Mouse (Mus musculus): Measurements from ENCODE around the gene Tigit. TPM values are rescaled to one million over a fixed set of nuclear protein-coding genes. Genes with fewer than 3 reads are reported as not detected.

Tigit gene
- total RNA-seq (2017), result not detected in 2 replicates

GRCm38 (mm10) chr16:43663978-43664579 is at the start of gene Tigit:
Gene Tigit (minus strand): TSS chr16:43664146.
- no peak for ATAC-seq (replicated peaks in 1 of 2; ENCODE audit: insufficient read depth in 1 of 2, low FRiP score in 2 of 2, low TSS enrichment in 1 of 2, low read depth in 1 of 2, poor library complexity in 2 of 2, severe bottlenecking in 2 of 2)

GRCm38 (mm10) chr16:43711361-43711760 is 47.4 kb upstream of the Tigit start:
- no peak for ATAC-seq (replicated peaks in 1 of 2; ENCODE audit: insufficient read depth in 1 of 2, low FRiP score in 2 of 2, low TSS enrichment in 1 of 2, low read depth in 1 of 2, poor library complexity in 2 of 2, severe bottlenecking in 2 of 2)

- no peak for ATAC-seq (replicated peaks in 1 of 2; ENCODE audit: insufficient read depth in 1 of 2, low FRiP score in 2 of 2, low TSS enrichment in 1 of 2, low read depth in 1 of 2, poor library complexity in 2 of 2, severe bottlenecking in 2 of 2)
These were observed 46.7 kb upstream of the Tigit start for GRCm38 (mm10) chr16:43710651-43711050.

- no peak for ATAC-seq (replicated peaks in 1 of 2; ENCODE audit: insufficient read depth in 1 of 2, low FRiP score in 2 of 2, low TSS enrichment in 1 of 2, low read depth in 1 of 2, poor library complexity in 2 of 2, severe bottlenecking in 2 of 2)
These were observed 46.2 kb upstream of the Tigit start for GRCm38 (mm10) chr16:43710134-43710475.

GRCm38 (mm10) chr16:43709432-43710133 is 45.6 kb upstream of the Tigit start:
- ATAC-seq (replicated peaks in 1 of 2; ENCODE audit: insufficient read depth in 1 of 2, low FRiP score in 2 of 2, low TSS enrichment in 1 of 2, low read depth in 1 of 2, poor library complexity in 2 of 2, severe bottlenecking in 2 of 2), result peak; percentile 74 to 78; a peak in 3 of 4 replicates

GRCm38 (mm10) chr16:43709062-43709413 is 45.1 kb upstream of the Tigit start:
- no peak for ATAC-seq (replicated peaks in 1 of 2; ENCODE audit: insufficient read depth in 1 of 2, low FRiP score in 2 of 2, low TSS enrichment in 1 of 2, low read depth in 1 of 2, poor library complexity in 2 of 2, severe bottlenecking in 2 of 2)

GRCm38 (mm10) chr16:43708335-43709061 is 44.6 kb upstream of the Tigit start:
- ATAC-seq (replicated peaks in 1 of 2; ENCODE audit: insufficient read depth in 1 of 2, low FRiP score in 2 of 2, low TSS enrichment in 1 of 2, low read depth in 1 of 2, poor library complexity in 2 of 2, severe bottlenecking in 2 of 2), result no peak

- ATAC-seq (replicated peaks in 1 of 2; ENCODE audit: insufficient read depth in 1 of 2, low FRiP score in 2 of 2, low TSS enrichment in 1 of 2, low read depth in 1 of 2, poor library complexity in 2 of 2, severe bottlenecking in 2 of 2), result no peak
These were observed 38.0 kb upstream of the Tigit start for GRCm38 (mm10) chr16:43701765-43702504.

GRCm38 (mm10) chr16:43700575-43700974 is 36.6 kb upstream of the Tigit start:
- ATAC-seq (replicated peaks in 1 of 2; ENCODE audit: insufficient read depth in 1 of 2, low FRiP score in 2 of 2, low TSS enrichment in 1 of 2, low read depth in 1 of 2, poor library complexity in 2 of 2, severe bottlenecking in 2 of 2), result no peak

GRCm38 (mm10) chr16:43698735-43699649 is 35.0 kb upstream of the Tigit start:
- ATAC-seq (replicated peaks in 1 of 2; ENCODE audit: insufficient read depth in 1 of 2, low FRiP score in 2 of 2, low TSS enrichment in 1 of 2, low read depth in 1 of 2, poor library complexity in 2 of 2, severe bottlenecking in 2 of 2), result peak; percentile 99

GRCm38 (mm10) chr16:43697772-43698171 is 33.8 kb upstream of the Tigit start:
- no peak for ATAC-seq (replicated peaks in 1 of 2; ENCODE audit: insufficient read depth in 1 of 2, low FRiP score in 2 of 2, low TSS enrichment in 1 of 2, low read depth in 1 of 2, poor library complexity in 2 of 2, severe bottlenecking in 2 of 2)

- ATAC-seq (replicated peaks in 1 of 2; ENCODE audit: insufficient read depth in 1 of 2, low FRiP score in 2 of 2, low TSS enrichment in 1 of 2, low read depth in 1 of 2, poor library complexity in 2 of 2, severe bottlenecking in 2 of 2), result no peak
These were observed 31.9 kb upstream of the Tigit start for GRCm38 (mm10) chr16:43695852-43696251.

- no peak for ATAC-seq (replicated peaks in 1 of 2; ENCODE audit: insufficient read depth in 1 of 2, low FRiP score in 2 of 2, low TSS enrichment in 1 of 2, low read depth in 1 of 2, poor library complexity in 2 of 2, severe bottlenecking in 2 of 2)
These were observed 30.2 kb upstream of the Tigit start for GRCm38 (mm10) chr16:43694104-43694503.

GRCm38 (mm10) chr16:43692611-43693010 is 28.7 kb upstream of the Tigit start:
- no peak for ATAC-seq (replicated peaks in 1 of 2; ENCODE audit: insufficient read depth in 1 of 2, low FRiP score in 2 of 2, low TSS enrichment in 1 of 2, low read depth in 1 of 2, poor library complexity in 2 of 2, severe bottlenecking in 2 of 2)

GRCm38 (mm10) chr16:43691741-43692140 is 27.8 kb upstream of the Tigit start:
- no peak for ATAC-seq (replicated peaks in 1 of 2; ENCODE audit: insufficient read depth in 1 of 2, low FRiP score in 2 of 2, low TSS enrichment in 1 of 2, low read depth in 1 of 2, poor library complexity in 2 of 2, severe bottlenecking in 2 of 2)

- no peak for ATAC-seq (replicated peaks in 1 of 2; ENCODE audit: insufficient read depth in 1 of 2, low FRiP score in 2 of 2, low TSS enrichment in 1 of 2, low read depth in 1 of 2, poor library complexity in 2 of 2, severe bottlenecking in 2 of 2)
These were observed 27.0 kb upstream of the Tigit start for GRCm38 (mm10) chr16:43690912-43691311.

- ATAC-seq (replicated peaks in 1 of 2; ENCODE audit: insufficient read depth in 1 of 2, low FRiP score in 2 of 2, low TSS enrichment in 1 of 2, low read depth in 1 of 2, poor library complexity in 2 of 2, severe bottlenecking in 2 of 2), result no peak
These were observed 26.3 kb upstream of the Tigit start for GRCm38 (mm10) chr16:43690211-43690690.

Measured in hematopoietic stem cell, adult 5-6 weeks (primary cell).